Mouse (Mus musculus) liver, postnatal 0 days (tissue): Measurements from ENCODE around the gene Prap1.

Experiments
- CTCF ChIP-seq: sonication (generic); IDR thresholded peaks from 2 replicates; pipeline ENCODE4 v1.5.1; 2016; ENCODE audit warnings: antibody characterized with exemption, low read depth
- EP300 ChIP-seq: IDR thresholded peaks from 2 replicates; pipeline ENCODE4 v1.6.1; 2016; ENCODE audit warnings: antibody characterized with exemption, low read depth, mild to moderate bottlenecking

DNA sequence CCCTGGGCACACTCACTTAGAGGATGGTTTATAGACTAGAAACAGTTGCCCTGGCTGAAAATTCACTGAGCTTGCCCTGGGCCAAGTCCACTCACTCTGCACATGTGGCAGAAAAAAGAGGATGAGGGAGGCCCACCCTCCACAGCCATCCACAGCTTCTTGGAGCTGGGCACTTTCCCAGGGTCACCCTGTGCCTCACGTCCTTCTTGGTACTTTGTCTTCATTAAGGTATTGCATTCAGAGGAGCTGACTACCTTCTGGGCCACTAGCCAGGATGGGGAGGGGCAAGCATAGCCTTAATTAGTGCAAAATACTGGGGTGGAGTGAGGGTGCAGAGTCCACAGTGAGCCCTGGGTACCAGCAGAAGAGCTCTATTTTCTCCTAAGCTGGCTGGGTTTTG is 2.4 kb downstream of the Prap1 start:
- TF ChIP-seq CTCF (no peak), EP300 (no peak)
